Mouse (Mus musculus) retina, embryonic 14.5 days (tissue): ENCODE data around the gene Fam118b.

ENCODE experiments used
- DNase-seq: peaks from one replicate; pipeline ENCODE4 v3.0.0-alpha.2; 2015; ENCODE audit warnings: low spot score

The Fam118b gene

GRCm38 (mm10) chr9:35267146-35267975, at the start of gene Fam118b, which contains the start of gene Rpusd4:
TSS of gene Fam118b (minus strand) at chr9:35267805.
TSS of gene Rpusd4 (plus strand) at chr9:35267865.
- peak; percentile 97 for DNase-seq

- peak; percentile 68 for DNase-seq
These were observed 49.2 kb upstream of the Fam118b start for GRCm38 (mm10) chr9:35316771-35317211.

GRCm38 (mm10) chr9:35314254-35314653, 46.6 kb upstream of the Fam118b start:
- DNase-seq: no peak

- no peak for DNase-seq
These were observed 46.0 kb upstream of the Fam118b start for GRCm38 (mm10) chr9:35313601-35314000.

- DNase-seq: no peak
These were observed 44.9 kb upstream of the Fam118b start for GRCm38 (mm10) chr9:35312516-35312915.

- no peak for DNase-seq
These were observed 42.8 kb upstream of the Fam118b start for GRCm38 (mm10) chr9:35310377-35310776.

GRCm38 (mm10) chr9:35307461-35307860, 39.9 kb upstream of the Fam118b start:
- no peak for DNase-seq

- DNase-seq: no peak
These were observed 34.6 kb upstream of the Fam118b start for GRCm38 (mm10) chr9:35302172-35302571.

GRCm38 (mm10) chr9:35297791-35298190, 30.2 kb upstream of the Fam118b start:
- DNase-seq: no peak

- no peak for DNase-seq
These were observed 25.9 kb upstream of the Fam118b start for GRCm38 (mm10) chr9:35293465-35293864.

GRCm38 (mm10) chr9:35290916-35291315, 23.3 kb upstream of the Fam118b start:
- DNase-seq: no peak

GRCm38 (mm10) chr9:35290417-35290816, 22.8 kb upstream of the Fam118b start:
- no peak for DNase-seq

GRCm38 (mm10) chr9:35289992-35290391, 22.4 kb upstream of the Fam118b start:
- DNase-seq: peak; percentile 70

- no peak for DNase-seq
These were observed 18.7 kb upstream of the Fam118b start for GRCm38 (mm10) chr9:35286351-35286750.

GRCm38 (mm10) chr9:35284351-35284750, 16.7 kb upstream of the Fam118b start:
- DNase-seq: no peak

GRCm38 (mm10) chr9:35283415-35284069, 15.9 kb upstream of the Fam118b start:
- no peak for DNase-seq

- no peak for DNase-seq
These were observed 15.2 kb upstream of the Fam118b start for GRCm38 (mm10) chr9:35282851-35283200.

- DNase-seq: peak; percentile 89
These were observed 14.6 kb upstream of the Fam118b start for GRCm38 (mm10) chr9:35282006-35282850.

GRCm38 (mm10) chr9:35278451-35278850, 10.8 kb upstream of the Fam118b start:
- DNase-seq: no peak

GRCm38 (mm10) chr9:35277855-35278365, 10.3 kb upstream of the Fam118b start:
- no peak for DNase-seq

- peak; percentile 33 for DNase-seq
These were observed 541 bp upstream of the Fam118b start for GRCm38 (mm10) chr9:35267976-35268715.
